Mouse (Mus musculus) hindlimb bud, embryonic 11.5 days (tissue): Measurements from ENCODE around the gene Map2k5.

Source experiments
- DNase-seq: peaks from one replicate; pipeline ENCODE4 v3.0.0-alpha.2; 2012; ENCODE audit warnings: low read depth, low spot score; ENCODE audit errors: extremely low spot score

Gene Map2k5

GRCm38 (mm10) chr9:63341761-63342160 is 35.9 kb downstream of the Map2k5 start:
- DNase-seq = no peak

- no peak for DNase-seq
These were observed 38.4 kb downstream of the Map2k5 start for GRCm38 (mm10) chr9:63339256-63339655.

GRCm38 (mm10) chr9:63338716-63339115 is 39.0 kb downstream of the Map2k5 start:
- no peak for DNase-seq

GRCm38 (mm10) chr9:63335816-63336215 is 41.9 kb downstream of the Map2k5 start:
- DNase-seq = no peak

- DNase-seq = no peak
These were observed 44.6 kb downstream of the Map2k5 start for GRCm38 (mm10) chr9:63333074-63333473.

GRCm38 (mm10) chr9:63331246-63331645 is 46.5 kb downstream of the Map2k5 start:
- no peak for DNase-seq

GRCm38 (mm10) chr9:63328958-63329685 is 48.6 kb downstream of the Map2k5 start:
- no peak for DNase-seq

GRCm38 (mm10) chr9:63315231-63315630 is 62.5 kb downstream of the Map2k5 start:
- no peak for DNase-seq

GRCm38 (mm10) chr9:63314126-63314525 is 63.6 kb downstream of the Map2k5 start:
- DNase-seq = no peak

- DNase-seq = no peak
These were observed 67.7 kb downstream of the Map2k5 start for GRCm38 (mm10) chr9:63309956-63310355.

GRCm38 (mm10) chr9:63309008-63309407 is 68.7 kb downstream of the Map2k5 start:
- DNase-seq = no peak

GRCm38 (mm10) chr9:63308441-63308840 is 69.3 kb downstream of the Map2k5 start:
- no peak for DNase-seq

GRCm38 (mm10) chr9:63302511-63302910 is 75.2 kb downstream of the Map2k5 start:
- DNase-seq = no peak

- no peak for DNase-seq
These were observed 79.0 kb downstream of the Map2k5 start for GRCm38 (mm10) chr9:63298656-63299055.

GRCm38 (mm10) chr9:63295551-63295958 is 82.1 kb downstream of the Map2k5 start:
- no peak for DNase-seq

- DNase-seq = no peak
These were observed 82.9 kb downstream of the Map2k5 start for GRCm38 (mm10) chr9:63294846-63295245.

GRCm38 (mm10) chr9:63293781-63294480 is 83.8 kb downstream of the Map2k5 start:
- peak; percentile 73 for DNase-seq

- no peak for DNase-seq
These were observed 89.0 kb downstream of the Map2k5 start for GRCm38 (mm10) chr9:63288676-63289075.

- DNase-seq = no peak
These were observed 93.3 kb downstream of the Map2k5 start for GRCm38 (mm10) chr9:63284392-63284791.

GRCm38 (mm10) chr9:63281996-63282395 is 95.7 kb downstream of the Map2k5 start:
- no peak for DNase-seq

GRCm38 (mm10) chr9:63281086-63281485 is 96.6 kb downstream of the Map2k5 start:
- DNase-seq = no peak

GRCm38 (mm10) chr9:63273781-63274180 is 103.9 kb downstream of the Map2k5 start:
- no peak for DNase-seq
